Mouse (Mus musculus) forebrain, embryonic 13.5 days (tissue): Measurements from ENCODE around the gene Oxct1. TPM values are rescaled to one million over a fixed set of nuclear protein-coding genes. Genes with fewer than 3 reads are reported as not detected.

Experiments
- ATAC-seq: fragments of 200-750 bp; cut with Nextera tagmentation; 2 replicates; pipeline ENCODE4 v1.8.0; 2017
- H3K27ac ChIP-seq: fragments of 300-500 bp; sonication (generic); 2 replicates; pipeline ENCODE4 v1.5.1; 2015; ENCODE audit warnings: inconsistent platforms, mild to moderate bottlenecking, moderate library complexity
- H3K27me3 ChIP-seq: fragments of 300-500 bp; sonication (generic); 2 replicates; pipeline ENCODE4 v1.6.1; 2015; ENCODE audit warnings: mild to moderate bottlenecking, inconsistent platforms
- H3K36me3 ChIP-seq: fragments of 300-500 bp; sonication (generic); 2 replicates; pipeline ENCODE4 v1.6.1; 2015; ENCODE audit warnings: mild to moderate bottlenecking, inconsistent platforms; ENCODE audit not compliant: poor library complexity, severe bottlenecking
- H3K4me1 ChIP-seq: fragments of 300-500 bp; sonication (generic); 2 replicates; pipeline ENCODE4 v1.6.1; 2015; ENCODE audit warnings: inconsistent platforms
- H3K4me2 ChIP-seq: fragments of 300-500 bp; sonication (generic); 2 replicates; pipeline ENCODE4 v1.6.1; 2015; ENCODE audit warnings: inconsistent platforms, mild to moderate bottlenecking, moderate library complexity
- H3K4me3 ChIP-seq: fragments of 300-500 bp; sonication (generic); 2 replicates; pipeline ENCODE4 v1.5.1; 2015; ENCODE audit warnings: mild to moderate bottlenecking, inconsistent platforms
- H3K9ac ChIP-seq: fragments of 300-500 bp; sonication (generic); 2 replicates; pipeline ENCODE4 v1.6.1; 2015; ENCODE audit warnings: mild to moderate bottlenecking, inconsistent platforms
- H3K9me3 ChIP-seq: fragments of 300-500 bp; sonication (generic); replicated peaks from 2 replicates; pipeline ENCODE4 v1.6.1; 2016; ENCODE audit warnings: inconsistent platforms
- WGBS: fragments of 180-500 bp; shearing (Covaris S2); methylation state at CpG from one replicate; pipeline ENCODE4 v1.1.7; 2015; 5-methylcytosine and 5-hydroxymethylcytosine counted together
- polyA plus RNA-seq: library from polyadenylated mRNA; unstranded; fragments of >200 nt; fragmentation: Nextera tagmentation; extraction: Ambion mirVana; gene quantifications from 2 replicates; pipeline ENCODE4 v1.2.1, GENCODE M21; 2015

Gene Oxct1
- 231 and 249 TPM in 2 replicates for polyA plus RNA-seq

DNA sequence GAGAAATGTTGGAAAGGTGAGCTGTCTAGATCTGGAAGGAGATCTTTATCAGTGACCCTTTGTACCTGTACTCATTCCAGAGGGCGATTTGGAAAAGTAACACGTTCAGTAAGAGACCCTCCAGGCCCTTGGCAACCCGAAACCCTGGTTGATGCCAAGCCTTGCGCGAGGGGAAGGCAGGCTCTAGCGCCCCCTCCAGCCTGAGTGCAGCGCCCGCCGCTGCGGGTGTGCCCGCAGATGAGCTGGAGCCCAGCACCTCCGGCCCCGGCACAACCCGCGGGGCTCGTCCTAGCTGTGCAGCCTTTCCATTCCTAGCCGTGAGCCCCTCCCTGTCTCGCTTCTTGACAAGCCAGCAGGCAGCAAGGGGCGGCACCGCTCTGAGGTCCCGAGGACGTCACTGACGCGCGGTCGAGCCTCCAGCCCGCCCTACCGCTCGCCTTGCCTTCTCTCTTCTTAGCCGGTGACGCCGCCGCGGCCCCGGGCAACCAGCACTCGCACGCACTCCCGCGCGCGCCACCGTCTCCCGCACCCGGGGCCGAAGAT lies at the start of gene Oxct1:
Gene Oxct1, plus strand, starts transcription at position 153 of the 543 bp plus-strand sequence.
- H3K27ac ChIP-seq, result peak within 1 kb of the TSS; percentile 94
- peak; percentile 96 for ATAC-seq
- no peaks in the 10 kb centered on the region for H3K27me3 ChIP-seq
- peaks cover 12% of the 10 kb centered on the region for H3K4me1 ChIP-seq
- H3K4me2 ChIP-seq, result peak within 1 kb of the TSS; percentile 67
- WGBS, result 0% methylated on average over 36 of the region's 45 CpGs
- H3K4me3 ChIP-seq, result peak within 1 kb of the TSS; percentile 85
- H3K9me3 ChIP-seq, result no peaks in the 10 kb centered on the region
- peak within 1 kb of the TSS; percentile 87 for H3K9ac ChIP-seq
- H3K36me3 ChIP-seq, result no peaks in the 10 kb centered on the region

DNA sequence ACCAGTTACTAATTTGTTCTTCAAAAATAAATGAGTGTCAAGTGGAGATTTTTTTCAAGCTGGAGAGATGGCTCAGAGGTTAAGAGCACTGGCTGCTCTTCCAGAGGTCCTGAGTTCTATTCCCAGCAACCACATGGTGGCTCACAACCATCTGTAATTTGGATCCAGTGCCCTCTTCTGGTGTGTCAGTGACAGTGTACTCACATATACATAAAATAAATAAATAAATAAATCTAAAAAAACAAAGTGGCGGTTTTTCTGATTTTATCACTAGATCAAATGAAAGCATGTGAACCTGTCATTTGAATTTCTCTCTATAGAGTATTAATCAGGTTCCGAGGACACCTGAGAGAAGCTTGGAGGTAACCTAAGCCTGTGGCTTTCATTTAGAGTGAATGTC lies 47.9 kb upstream of the Oxct1 start:
- no peak overlapping the region for H3K27ac ChIP-seq
- 0 out of 2 replicates have a peak, but pooled peaks cover 6% of the 10 kb centered on the region for H3K36me3 ChIP-seq
- no peak for ATAC-seq
- no peaks in the 10 kb centered on the region for H3K9me3 ChIP-seq
- peaks cover 4% of the 10 kb centered on the region; the same call in 1 of the 2 replicates for H3K4me1 ChIP-seq
- WGBS, result 96% methylated on average over 2 of the region's 2 CpGs
- H3K4me2 ChIP-seq, result no peak overlapping the region
- H3K4me3 ChIP-seq, result no peak overlapping the region
- no peak overlapping the region for H3K9ac ChIP-seq
- no peaks in the 10 kb centered on the region for H3K27me3 ChIP-seq

DNA sequence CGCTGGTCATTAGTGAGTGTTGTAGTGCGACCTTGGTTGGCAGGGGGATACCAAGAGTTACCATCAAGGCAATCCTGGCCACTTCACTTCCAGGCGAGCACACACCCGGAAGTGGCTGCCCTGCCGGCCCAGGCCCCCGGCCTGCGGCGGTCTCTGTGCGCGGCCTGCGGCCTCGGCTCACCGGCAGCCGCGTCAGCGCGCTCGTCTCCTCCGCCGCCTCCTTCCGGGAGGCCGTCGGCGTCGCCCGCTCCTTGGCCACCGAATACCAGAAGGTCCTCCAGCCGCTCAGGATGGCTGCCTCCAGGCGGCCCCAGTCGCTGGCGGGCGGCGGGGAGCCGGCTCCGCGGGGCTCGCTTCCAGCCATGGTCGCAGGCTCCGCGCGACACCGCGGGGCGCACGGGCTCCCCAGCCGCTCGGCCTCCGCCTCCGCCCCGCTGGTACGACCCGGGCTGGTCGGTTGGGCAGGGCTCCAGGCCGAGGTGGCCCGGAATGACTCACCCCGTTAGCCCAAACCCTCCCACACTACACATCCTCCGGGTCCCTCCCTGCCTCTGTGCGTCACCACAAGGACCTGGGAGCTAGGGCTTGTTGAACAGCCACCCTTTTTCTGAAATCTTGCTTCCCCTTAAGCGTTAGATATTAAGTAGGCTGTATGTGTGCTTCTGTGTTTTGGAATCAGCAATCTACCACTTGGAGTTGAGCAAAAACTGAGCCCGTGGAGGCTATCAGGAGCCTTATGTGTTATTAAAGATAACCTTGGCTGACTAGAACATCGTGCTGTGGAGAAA lies 46.9 kb upstream of the Oxct1 start, which contains the start of gene Fbxo4:
Gene Fbxo4, minus strand, starts transcription at position 513 of the 788 bp plus-strand sequence.
- WGBS, result 2% methylated on average over 61 of the region's 61 CpGs
- H3K27me3 ChIP-seq, result no peaks in the 10 kb centered on the region

DNA sequence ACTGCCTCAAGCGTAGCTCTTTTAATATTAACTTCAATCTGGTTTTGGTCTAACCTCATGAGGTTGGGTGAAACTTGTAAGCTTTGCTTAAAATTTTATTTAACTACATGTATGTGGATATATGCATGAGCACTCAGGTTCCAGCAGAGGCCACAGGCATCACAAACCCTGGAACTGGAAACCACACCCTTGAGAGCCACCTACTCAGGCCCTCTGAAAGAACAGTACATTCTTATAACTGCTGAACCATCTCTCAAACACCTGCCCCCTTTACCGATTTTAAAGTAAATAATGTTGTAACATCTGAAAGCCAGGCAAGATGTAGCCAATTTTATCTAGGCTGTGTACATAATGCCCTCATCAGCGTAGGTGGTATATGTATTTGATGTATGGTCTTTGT lies 46.3 kb upstream of the Oxct1 start:
- peak overlapping the region; percentile 94 for H3K9ac ChIP-seq
- ATAC-seq, result peak; percentile 1; the same call in 1 of the 2 replicates
- peaks cover 18% of the 10 kb centered on the region for H3K36me3 ChIP-seq
- H3K4me3 ChIP-seq, result peak overlapping the region; percentile 66; the same call in 1 of the 2 replicates
- WGBS, result 92% methylated on average over 3 of the region's 3 CpGs
- H3K9me3 ChIP-seq, result no peaks in the 10 kb centered on the region
- H3K27me3 ChIP-seq, result no peaks in the 10 kb centered on the region
- peak overlapping the region; percentile 69 for H3K4me2 ChIP-seq
- peak overlapping the region; percentile 94; the same call in 1 of the 2 replicates for H3K27ac ChIP-seq
- H3K4me1 ChIP-seq, result peaks cover 4% of the 10 kb centered on the region; the same call in 1 of the 2 replicates

More for the DNA sequence above, 46.9 kb upstream of the Oxct1 start, which contains the start of gene Fbxo4:
- peak within 1 kb of the TSS; percentile 69 for H3K4me2 ChIP-seq
- peak within 1 kb of the TSS; percentile 66 for H3K4me3 ChIP-seq
- H3K4me1 ChIP-seq, result peaks cover 4% of the 10 kb centered on the region; the same call in 1 of the 2 replicates
- peak; percentile 96 for ATAC-seq
- peaks cover 12% of the 10 kb centered on the region; the same call in 1 of the 2 replicates for H3K36me3 ChIP-seq
- peak within 1 kb of the TSS; percentile 94 for H3K27ac ChIP-seq
- H3K9me3 ChIP-seq, result no peaks in the 10 kb centered on the region
- peak within 1 kb of the TSS; percentile 94 for H3K9ac ChIP-seq

DNA sequence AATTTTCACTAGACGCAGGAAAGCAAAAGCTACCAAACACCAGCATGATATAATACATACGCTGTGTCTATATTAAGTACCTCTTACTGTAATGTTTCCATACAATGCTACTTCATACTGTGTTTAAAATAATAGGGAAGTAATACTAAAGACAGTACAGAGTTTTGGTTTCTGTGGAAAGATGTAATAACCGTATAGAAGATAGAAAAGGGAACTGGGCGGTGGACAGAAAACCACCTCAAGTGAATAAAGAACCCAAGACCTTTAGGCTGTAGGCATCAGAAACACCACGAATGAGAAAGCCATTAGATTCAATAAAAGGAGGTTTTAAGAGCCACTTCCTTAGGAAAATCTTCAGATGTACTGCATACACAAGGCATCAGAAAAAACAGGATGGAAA lies 43.5 kb upstream of the Oxct1 start:
- Histone ChIP-seq H3K9me3 (no peaks in the 10 kb centered on the region), H3K4me1 (peaks cover 4% of the 10 kb centered on the region; the same call in 1 of the 2 replicates), H3K36me3 (peaks cover 37% of the 10 kb centered on the region), H3K27ac (no peak overlapping the region), H3K4me3 (no peak overlapping the region), H3K27me3 (no peaks in the 10 kb centered on the region), H3K9ac (no peak overlapping the region), H3K4me2 (no peak overlapping the region)
- WGBS, result 97% methylated on average over 5 of the region's 5 CpGs
- no peak for ATAC-seq

DNA sequence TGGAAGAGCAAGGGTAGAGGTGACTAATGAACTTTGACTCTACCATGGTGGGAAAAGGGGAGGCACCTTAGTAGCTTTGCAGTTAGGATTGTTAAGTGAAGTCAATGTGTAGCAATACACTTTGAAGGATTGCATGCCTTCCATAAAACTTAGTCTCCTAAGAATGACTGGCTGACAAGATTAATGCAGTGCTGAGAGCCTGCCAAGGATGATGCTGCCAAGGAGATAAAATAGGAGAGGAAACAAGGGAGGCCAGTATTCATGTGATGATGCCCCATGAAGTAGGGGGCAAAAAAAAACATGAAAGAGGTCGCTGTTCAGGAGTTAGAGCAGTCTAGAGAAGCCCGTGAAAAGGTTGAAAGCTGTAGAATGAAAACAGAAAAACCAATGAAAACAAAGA lies 41.3 kb upstream of the Oxct1 start:
- no peaks in the 10 kb centered on the region for H3K9me3 ChIP-seq
- no peak overlapping the region for H3K4me3 ChIP-seq
- no peak overlapping the region for H3K27ac ChIP-seq
- no peaks in the 10 kb centered on the region for H3K27me3 ChIP-seq
- no peak overlapping the region for H3K9ac ChIP-seq
- ATAC-seq, result no peak
- peaks cover 52% of the 10 kb centered on the region for H3K36me3 ChIP-seq
- no peak overlapping the region for H3K4me2 ChIP-seq
- no peaks in the 10 kb centered on the region for H3K4me1 ChIP-seq
- WGBS, result 93% methylated on average over 2 of the region's 2 CpGs

DNA sequence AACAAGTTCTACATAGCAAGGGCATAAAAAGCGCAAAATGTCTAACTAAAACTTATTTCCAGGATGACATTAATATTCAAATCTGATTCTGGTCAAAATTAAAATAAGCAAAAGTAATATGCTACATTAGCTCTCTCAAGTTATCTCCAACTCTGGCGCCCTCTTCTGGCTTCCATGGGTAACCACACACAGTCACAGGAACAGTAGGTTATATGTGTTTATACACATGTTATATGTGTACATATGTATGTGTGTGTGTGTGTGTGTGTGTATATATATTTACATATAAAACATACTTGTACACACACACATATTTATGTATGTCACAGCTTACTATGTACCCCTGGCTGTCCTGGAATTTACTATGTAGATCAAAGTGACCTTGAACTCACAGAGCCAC lies 38.2 kb upstream of the Oxct1 start:
- Histone ChIP-seq H3K9ac (no peak overlapping the region), H3K4me1 (no peaks in the 10 kb centered on the region), H3K27me3 (no peaks in the 10 kb centered on the region), H3K4me2 (no peak overlapping the region), H3K36me3 (peaks cover 67% of the 10 kb centered on the region), H3K9me3 (no peaks in the 10 kb centered on the region), H3K27ac (no peak overlapping the region), H3K4me3 (no peak overlapping the region)
- peak; percentile 59; the same call in 1 of the 2 replicates for ATAC-seq
- WGBS, result 68% methylated on average over 2 of the region's 2 CpGs

DNA sequence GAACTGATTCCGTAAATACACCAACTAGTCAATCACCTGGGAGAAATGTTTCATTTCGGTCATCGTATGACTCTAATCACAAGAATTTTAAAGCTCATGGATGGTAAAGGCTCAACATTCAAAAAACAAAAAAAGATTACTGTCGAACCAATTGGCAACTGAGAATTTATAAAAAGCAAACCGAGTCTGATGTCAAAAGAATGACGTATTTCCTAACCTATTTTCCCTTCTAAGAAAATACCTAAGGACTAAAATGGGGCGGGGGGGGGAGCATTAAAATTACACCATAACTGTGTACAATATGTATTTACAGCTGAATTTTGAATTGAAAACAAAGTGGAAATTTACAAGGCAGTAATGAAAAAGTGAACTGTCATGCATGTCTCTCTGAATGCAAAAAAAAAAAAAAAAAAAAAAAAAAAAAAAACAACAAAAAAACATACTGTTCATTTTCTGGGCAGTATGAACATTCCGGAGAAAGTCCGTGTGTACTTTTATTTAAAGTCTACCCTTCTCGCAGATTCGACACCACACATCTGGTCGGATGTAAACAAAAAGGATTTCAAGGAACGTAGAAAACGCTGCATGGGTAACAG lies 31.2 kb upstream of the Oxct1 start:
- Histone ChIP-seq H3K9ac (peak overlapping the region; percentile 79), H3K36me3 (peaks cover 20% of the 10 kb centered on the region), H3K4me1 (peaks cover 16% of the 10 kb centered on the region; the same call in 1 of the 2 replicates), H3K27ac (peak overlapping the region; percentile 84), H3K4me2 (peak overlapping the region; percentile 68), H3K9me3 (no peaks in the 10 kb centered on the region), H3K27me3 (no peaks in the 10 kb centered on the region), H3K4me3 (peak overlapping the region; percentile 76)
- no peak for ATAC-seq
- WGBS, result 28% methylated on average over 14 of the region's 14 CpGs

DNA sequence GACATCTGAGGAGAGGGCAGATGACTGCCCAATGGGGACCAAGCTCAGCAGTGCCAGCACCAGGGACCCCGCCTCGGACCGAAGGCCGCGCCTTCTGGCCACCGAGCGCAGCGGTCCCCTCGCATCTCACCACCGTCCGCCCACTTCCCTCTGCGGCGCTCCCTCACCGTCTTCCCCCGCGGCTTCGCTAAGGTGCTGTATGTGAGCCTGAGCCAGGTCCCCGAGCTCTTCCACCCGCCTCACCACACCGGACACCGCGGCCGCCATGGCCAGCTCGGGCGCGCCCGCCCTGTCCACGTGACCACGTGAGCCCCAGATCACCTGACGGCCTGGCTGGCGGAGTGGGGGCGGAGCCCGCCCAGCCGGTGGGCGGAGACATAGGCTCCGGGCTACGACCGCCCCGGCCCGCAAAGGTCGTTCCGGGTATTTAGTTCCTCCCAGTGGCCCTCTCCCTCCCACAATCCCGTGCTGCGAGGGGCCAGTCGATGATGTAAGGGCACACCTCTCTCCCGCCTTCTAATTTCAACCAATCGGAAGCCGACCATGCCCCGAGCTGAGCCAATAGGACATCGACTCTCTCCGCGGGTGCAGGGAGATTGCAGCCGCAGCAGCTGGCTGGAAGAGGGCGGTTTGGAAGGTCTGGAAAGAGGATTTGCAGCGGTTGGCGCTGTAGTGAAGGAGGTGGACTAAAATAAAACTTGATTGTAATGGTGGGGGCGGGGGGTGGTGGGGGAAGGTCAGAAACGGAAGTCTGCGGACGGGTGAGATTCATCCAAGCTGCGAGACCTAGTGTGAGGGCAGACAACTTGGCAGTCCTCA lies 30.5 kb upstream of the Oxct1 start, which contains the start of gene AW549877:
Gene AW549877, minus strand, starts transcription at position 297 of the 819 bp plus-strand sequence.
- ATAC-seq, result peak; percentile 99
- H3K9ac ChIP-seq, result peak within 1 kb of the TSS; percentile 79
- under 1% methylated on average over 58 of the region's 61 CpGs for WGBS
- H3K4me3 ChIP-seq, result peak within 1 kb of the TSS; percentile 76
- H3K27ac ChIP-seq, result peak within 1 kb of the TSS; percentile 84
- H3K36me3 ChIP-seq, result peaks cover 14% of the 10 kb centered on the region
- no peaks in the 10 kb centered on the region for H3K9me3 ChIP-seq
- H3K4me2 ChIP-seq, result peak within 1 kb of the TSS; percentile 68
- H3K4me1 ChIP-seq, result peaks cover 16% of the 10 kb centered on the region; the same call in 1 of the 2 replicates
- H3K27me3 ChIP-seq, result no peaks in the 10 kb centered on the region

DNA sequence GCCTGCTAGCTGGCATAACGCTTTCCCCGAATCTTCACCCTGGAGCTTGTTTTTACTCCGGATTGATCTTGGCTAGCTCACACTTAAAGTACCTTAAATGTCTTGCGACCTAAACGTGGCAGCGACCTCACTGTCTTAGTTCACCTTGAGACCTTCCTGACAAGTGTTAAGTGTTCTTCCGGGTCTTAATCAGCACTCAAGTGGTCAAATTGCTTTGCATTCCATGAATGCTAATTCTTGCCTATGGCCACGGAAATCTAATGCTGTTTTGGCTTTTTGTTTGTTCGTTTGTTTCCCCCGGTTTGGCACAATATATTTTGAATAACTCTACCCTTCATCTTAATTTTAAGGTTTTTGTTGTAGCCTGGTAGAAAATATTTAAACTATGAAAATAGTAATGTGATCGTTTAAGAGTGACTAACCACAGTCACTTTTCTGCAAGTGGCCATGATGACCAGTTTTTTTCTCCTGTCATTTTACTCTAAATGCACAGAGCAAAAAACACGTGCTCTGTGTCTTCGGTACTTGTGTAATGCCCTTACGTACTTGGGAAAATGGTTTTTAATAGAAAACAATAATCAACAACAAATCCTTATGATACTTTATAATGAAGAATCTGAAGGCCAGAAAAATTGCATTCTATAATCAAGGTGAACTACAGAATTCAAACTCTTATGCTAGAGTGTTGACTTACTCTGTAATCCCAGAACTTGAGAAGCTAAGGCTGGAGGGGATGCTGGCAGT lies 29.7 kb upstream of the Oxct1 start:
- ATAC-seq, result no peak
- 21% methylated on average over 14 of the region's 14 CpGs for WGBS
- Histone ChIP-seq H3K4me3 (peak overlapping the region; percentile 76), H3K27ac (peak overlapping the region; percentile 69), H3K9ac (peak overlapping the region; percentile 58), H3K4me2 (peak overlapping the region; percentile 68), H3K27me3 (no peaks in the 10 kb centered on the region), H3K4me1 (peaks cover 16% of the 10 kb centered on the region; the same call in 1 of the 2 replicates), H3K36me3 (peaks cover 7% of the 10 kb centered on the region), H3K9me3 (no peaks in the 10 kb centered on the region)

DNA sequence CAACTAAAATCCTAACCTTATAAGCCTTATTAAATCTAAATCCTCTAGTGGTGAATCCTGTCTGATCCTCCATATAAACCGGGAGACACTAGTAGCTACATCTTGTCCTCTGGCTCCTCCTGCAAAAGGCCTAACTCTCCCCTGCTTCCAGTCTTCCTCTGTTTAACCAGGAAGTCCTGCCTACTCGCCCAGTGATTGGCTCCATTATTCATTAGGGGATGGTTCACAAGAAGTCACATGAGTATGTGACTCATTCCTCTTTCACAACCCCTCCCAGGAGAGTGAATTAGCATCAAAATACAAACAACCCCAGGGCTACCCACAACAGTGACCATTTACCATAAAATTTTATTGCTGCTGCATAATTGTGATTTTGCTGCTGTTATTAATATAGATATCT lies 27.0 kb upstream of the Oxct1 start:
- no peak for ATAC-seq
- Histone ChIP-seq H3K9me3 (no peaks in the 10 kb centered on the region), H3K36me3 (no peaks in the 10 kb centered on the region), H3K4me2 (no peak overlapping the region), H3K27me3 (no peaks in the 10 kb centered on the region), H3K27ac (no peak overlapping the region), H3K4me3 (no peak overlapping the region), H3K9ac (no peak overlapping the region), H3K4me1 (peaks cover 13% of the 10 kb centered on the region; the same call in 1 of the 2 replicates)
- 73% methylated on average over 2 of the region's 2 CpGs for WGBS
